Mouse (Mus musculus) lung, postnatal 4 days (tissue): Measurements from ENCODE around the gene Gramd1c.

Source experiments
- DNase-seq, 2 experiments: peaks; one replicate each; pipeline ENCODE4 v3.0.0; 2021

The Gramd1c gene

DNA sequence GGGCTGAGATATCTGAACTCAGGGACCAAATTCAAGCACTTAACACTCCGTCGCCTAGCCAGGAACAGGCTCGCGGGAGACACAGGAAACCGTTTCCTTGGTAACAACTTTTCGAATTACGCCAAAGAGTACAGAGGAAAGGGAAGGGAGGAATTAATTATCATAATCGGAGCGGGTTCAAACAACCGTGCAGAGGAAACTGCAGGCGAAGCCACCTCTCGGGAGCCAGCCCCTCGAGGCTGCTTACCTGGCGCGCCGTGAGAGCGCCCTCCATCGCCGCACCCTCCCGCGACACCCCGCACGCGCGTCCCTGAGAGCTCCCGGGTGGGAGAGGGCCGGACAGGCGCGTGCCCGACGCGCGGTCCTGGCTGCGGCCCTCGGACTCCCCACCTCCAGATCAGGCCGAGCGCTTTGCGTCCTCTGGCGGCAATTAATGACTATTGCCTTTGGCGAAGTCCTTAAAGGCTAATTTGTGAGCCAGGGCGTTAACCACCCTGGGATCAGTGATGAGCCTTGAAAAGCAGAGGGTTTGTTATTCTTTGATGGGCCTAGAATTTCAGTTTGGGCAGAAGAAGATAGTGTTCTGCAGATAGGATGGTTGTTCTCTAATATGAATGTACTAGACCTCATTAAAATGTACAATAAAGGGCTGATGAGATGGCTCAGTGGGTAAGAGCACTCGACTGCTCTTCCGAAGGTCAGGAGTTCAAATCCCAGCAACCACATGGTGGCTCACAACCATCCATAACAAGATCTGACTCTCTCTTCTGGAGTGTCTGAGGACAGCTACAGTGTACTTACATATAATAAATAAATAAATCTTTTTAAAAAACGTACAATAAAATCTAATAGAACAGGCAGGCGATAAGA lies at the start of gene Gramd1c:
TSS of gene Gramd1c (minus strand) at position 321 of the 870 bp plus-strand sequence.
- peak; percentile 79 to 84 for DNase-seq

DNA sequence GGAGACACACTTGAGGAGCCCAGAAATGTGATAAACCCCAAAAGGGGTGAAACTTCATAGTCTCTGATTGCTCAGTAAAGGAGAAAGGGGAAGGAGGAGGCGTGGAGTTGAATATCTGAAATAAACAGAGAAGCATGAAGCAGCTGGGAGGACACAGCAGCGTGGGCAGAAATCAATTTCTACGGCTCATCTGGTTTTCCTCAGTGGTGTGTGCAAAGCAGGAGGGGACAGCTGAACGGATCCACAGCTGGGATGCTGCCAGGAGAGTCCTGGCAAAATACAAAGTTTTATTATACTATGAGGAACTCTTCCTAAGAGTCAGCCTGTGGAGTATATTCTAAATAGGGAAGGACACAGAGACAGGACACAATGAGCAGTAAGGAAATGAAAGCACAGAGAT lies 45.9 kb upstream of the Gramd1c start:
- no peak for DNase-seq

DNA sequence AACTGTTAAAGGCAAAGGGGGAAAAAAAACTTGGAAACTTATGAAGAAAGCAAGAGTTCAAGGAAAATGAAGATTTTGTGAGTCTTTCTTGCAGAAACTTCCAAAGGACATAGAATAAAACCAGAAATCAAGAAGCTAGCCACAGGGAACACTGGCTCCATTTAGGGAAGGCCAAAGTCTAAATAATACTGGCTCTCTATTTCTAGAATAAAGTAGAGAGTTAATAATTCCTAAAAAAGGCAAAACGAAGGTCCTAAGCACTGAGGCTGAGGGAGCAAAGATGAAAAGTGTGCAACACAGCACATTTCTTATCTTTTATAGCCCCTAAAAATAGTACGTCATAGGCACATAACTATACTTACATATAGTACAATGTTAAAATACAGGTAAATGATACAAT lies 42.1 kb upstream of the Gramd1c start:
- no peak for DNase-seq

- no peak for DNase-seq
Observed at GRCm38 (mm10) chr16:44103806-44104766, 40.9 kb upstream of the Gramd1c start.

DNA sequence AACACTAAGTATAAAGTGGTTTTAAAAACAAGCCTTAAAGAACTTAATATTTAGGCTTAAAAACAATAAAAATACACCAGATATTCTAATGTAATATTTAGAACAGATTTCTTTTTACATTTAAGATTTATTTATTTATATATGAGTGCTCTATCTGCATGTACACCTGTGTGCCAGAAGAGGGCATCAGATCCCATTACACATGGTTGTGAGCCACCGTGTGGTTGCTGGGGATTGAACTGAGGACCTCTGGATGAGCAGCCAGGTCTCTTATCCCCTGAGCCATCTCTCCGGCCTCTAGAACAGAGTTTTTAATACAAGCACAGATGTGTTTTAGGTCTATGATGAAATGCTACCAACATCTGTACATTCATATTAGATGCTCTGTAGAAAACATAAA lies 39.8 kb upstream of the Gramd1c start:
- DNase-seq = no peak

DNA sequence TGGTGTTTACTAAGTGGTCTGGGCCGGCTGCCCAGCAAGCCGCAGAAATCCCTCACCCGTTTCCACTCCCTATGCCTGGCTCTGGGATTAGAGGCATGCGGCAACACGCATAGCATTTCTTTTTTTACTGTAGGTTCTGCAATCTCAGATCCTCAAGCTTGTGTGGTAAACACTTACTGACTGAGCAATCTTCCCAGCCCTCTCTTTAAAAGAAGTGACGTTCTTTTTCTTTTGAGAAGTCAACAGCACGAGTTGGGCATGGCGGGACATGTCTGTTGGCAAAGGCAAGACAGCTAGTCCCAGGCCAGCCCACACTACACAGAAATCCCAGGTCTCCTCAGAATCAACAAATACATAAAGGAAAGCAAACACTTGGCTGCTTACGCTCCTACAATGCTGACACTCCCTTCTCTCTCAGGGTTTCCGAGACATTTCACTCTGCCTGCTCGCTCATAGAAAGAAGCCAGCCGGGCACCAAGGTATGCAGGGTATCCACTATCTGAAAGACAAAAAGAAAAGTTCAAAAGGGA lies 38.1 kb upstream of the Gramd1c start:
- DNase-seq = peak in 1 of 2 experiments; percentile 35

- DNase-seq = no peak
Observed at GRCm38 (mm10) chr16:44099377-44099776, 36.2 kb upstream of the Gramd1c start.

- no peak for DNase-seq
Observed at GRCm38 (mm10) chr16:44087650-44088049, 24.5 kb upstream of the Gramd1c start.

- no peak for DNase-seq
Observed at GRCm38 (mm10) chr16:44061341-44061740, 1.8 kb downstream of the Gramd1c start.

DNA sequence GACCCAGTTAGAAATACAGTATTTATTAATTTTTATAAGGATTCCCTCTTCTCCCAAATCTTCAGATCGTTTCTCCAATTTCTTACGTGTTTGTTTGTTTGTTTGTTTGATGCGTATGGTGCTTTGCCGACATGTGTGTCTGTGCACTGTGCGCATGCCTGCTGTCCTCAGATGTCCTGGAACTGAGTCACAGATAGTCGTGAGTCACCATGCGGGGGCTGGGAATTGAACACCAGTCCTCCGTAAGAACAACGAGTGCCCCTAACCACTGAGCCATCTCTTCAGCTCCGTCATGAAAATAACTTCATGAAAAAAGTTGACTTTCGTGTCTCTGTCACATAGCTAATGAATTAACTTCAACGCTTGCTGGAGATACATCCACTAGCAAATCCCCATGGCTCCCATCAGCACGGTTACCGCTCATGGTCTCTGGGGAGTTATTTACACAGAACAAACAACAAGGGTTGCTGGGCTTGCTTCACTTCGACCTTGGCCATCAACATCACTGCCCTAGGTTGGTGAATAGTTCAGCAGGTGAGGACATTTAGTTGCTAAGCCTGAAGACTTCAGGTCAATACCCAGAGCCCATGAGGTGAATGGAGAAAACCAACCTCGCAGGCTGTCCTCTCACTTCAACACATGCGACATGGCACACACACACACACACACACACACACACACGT lies 2.4 kb downstream of the Gramd1c start:
- no peak for DNase-seq

DNA sequence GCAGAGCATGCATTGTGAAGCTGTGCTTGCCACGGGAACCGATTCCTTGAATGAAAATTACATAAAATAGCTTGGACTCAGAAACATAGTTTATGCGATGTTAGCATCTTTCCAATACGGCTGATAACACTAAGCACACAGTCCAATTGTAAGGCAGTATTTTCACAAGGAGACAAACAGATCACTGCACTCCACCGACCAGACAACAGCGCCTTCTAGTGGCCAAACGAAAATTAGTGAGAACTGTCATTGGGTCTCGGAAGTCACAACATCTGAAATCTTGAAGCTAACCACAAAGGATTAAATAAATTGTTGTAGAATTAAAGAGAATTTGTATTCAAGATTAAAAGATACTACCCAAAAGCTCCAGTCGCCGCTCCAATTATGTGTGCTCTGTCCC lies 4.4 kb downstream of the Gramd1c start:
- DNase-seq = peak in 1 of 2 experiments; percentile 78

DNA sequence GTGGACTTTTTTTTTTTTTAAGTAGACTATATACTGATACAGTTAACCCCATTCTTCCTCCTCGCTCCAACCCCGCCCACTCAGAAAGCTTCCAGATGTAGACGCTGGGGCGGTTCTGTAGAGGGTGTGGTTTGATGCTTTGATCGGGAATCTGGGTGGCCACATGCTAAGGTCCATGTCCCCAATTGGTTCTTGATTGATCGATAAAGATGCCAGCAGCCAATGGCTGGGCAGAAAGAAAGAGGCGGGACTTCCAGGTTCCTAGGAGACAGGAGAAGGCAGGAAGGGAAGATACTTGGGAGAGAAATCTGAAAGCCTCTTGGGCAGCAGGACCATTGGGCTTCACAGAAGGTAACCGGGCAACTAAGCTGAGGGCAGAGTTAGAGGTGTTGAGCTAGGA lies 7.4 kb downstream of the Gramd1c start:
- no peak for DNase-seq

DNA sequence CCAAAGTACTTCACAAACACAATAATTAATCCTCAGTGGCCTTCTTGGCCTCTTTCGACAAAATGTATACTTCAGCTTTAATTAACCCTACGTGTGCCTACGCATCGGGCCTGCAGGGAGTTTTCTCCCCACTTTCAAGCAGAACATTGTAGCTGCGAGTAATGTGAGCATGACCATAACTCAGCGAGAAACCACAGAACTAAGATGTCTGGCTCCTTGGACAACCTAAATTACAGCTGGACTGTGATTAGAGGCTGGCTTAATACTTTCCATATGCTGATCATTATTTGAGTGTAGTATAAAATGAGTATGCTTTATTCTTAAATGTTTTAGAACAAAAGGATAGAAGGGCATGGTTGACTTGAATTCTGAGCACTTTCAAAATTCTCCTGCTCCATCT lies 9.9 kb downstream of the Gramd1c start:
- DNase-seq = no peak

- DNase-seq = no peak
Observed at GRCm38 (mm10) chr16:44052390-44052789, 10.8 kb downstream of the Gramd1c start.

- DNase-seq = no peak
Observed at GRCm38 (mm10) chr16:44050139-44050538, 13.0 kb downstream of the Gramd1c start.

DNA sequence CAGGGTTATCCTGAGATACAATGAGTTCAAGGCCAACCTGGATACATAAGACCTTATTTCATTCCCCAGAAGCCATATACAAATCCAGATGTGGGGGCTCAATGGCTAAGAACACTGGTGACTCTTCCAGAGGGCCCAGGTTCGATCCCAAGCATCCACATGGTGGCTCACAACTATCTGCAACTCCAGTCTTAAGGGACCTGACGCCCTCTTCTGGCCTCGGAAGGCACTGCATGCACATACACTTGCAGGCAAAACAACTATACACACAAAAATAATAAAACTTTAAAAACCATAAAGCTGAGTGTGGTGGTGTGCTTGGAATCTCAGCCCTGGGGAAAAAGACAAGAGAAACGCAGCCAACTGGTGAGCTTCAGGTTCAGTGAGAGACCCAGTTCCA lies 24.0 kb downstream of the Gramd1c start:
- no peak for DNase-seq

DNA sequence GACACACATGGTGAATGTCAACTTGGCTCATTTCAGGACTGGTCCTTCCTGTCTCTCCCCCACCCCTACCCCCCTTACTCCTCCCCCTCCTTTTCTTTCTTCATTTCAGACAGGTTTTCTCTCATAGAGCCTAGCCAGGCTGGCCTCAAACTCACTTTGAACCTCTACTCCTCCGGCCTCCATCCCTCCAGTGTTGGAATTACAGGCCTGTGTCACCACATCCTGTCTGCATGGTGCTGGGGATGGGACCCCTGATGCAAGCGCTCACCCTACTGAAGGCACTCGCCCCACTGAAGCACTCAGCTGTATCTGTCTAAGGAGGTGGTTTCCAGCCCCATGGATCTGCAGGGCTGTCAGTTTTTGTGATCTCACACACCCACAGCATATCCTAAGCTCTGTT lies 27.9 kb downstream of the Gramd1c start:
- no peak for DNase-seq

DNA sequence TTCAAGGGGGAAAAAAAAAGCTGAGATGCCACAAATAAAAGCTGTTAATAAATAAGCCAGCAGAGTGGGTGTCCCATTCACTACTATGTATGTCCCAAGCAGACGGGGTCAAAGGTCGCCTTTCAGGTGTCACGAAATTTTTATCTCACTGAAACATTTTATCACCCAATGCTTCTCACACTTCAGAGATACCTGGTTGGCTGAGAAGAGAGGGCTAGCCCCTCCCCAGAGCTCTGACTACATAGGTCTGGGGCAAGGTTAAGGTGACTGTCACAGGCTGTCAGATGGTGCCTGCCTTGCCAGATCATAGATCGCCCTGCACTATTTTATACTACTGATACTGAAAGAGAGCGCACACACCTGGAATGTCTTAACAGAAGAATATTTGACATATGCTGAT lies 29.8 kb downstream of the Gramd1c start:
- no peak for DNase-seq

- no peak for DNase-seq
Observed at GRCm38 (mm10) chr16:44029273-44029672, 33.9 kb downstream of the Gramd1c start.

DNA sequence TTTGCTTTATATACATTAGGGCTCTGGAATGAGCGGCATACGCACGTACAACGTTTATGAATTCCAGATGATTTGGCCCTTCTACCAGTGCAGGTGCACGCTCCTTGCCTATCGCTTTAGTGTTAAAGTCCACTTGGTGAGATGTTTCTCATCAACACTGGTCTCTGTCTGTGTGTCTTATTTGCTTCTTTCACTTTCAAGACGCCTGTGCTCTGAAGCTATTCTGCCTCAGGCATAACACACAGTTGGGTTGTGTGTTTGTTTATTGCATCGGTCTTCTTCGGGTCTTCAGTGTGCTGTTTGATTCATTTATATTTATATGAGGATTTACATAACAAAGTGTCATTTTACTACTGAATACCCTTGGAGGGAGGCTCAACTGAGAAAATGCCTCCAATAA lies 36.3 kb downstream of the Gramd1c start:
- DNase-seq = no peak

DNA sequence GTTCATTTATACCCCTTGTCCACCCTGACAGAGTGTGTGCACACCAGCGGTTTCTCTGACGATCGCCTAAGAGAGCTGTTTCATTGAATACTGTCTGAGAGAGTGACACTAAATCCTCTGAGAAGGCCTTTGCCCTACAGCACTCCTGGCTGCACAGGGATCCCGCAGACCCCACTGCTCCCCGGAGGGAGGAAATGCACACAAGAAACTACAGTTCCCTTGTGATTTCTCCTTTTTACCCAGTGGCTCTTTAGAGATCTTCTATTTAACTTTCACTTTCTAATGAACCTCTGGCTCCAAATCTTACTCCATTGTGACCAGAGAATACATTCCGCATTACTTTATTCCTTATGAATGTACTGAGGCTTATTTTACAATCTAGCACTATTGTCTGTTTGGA lies 36.9 kb downstream of the Gramd1c start:
- no peak for DNase-seq

DNA sequence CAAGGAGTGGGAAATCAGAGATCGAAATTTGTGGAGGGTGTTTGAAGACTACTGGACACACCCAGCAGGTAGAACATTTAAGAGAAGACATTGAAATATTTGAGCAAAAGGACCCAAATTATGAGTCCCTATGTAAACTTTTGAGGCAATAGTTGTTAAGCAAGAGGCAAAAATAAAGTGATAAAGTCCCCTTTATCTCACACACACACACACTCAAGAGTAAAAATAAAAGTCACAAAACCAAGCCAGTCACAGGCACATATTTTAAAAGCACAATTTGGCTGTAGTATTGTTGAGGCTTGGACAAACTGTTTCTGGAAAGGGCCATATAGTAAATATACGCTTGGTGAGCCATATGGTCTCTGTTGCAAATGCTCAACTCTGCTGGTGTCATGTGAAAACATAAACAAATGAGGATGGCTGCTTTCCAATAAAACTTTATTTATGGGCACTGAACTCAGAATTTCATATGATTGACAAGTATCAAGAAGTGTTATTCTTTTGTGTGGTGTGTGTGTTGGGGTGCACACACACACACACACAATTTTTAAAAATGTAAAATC lies 44.1 kb downstream of the Gramd1c start:
- no peak for DNase-seq

GRCm38 (mm10) chr16:44018372-44018771 lies 44.8 kb downstream of the Gramd1c start:
- DNase-seq = peak; percentile 5 to 24
